Mouse (Mus musculus) left cerebral cortex, postnatal 4 days (tissue): Measurements from ENCODE around the gene Gm20388. TPM values are rescaled to one million over a fixed set of nuclear protein-coding genes. Genes with fewer than 3 reads are reported as not detected.
A peak's percentile ranks its signal among the peaks of the same experiment; 100 is the strongest.
"Not testable (repeated sequence)": the region's sequence is repeated elsewhere in the genome, so short reads cannot be mapped to it uniquely, and the experiment has no call there.

Experiments used
- DNase-seq: peaks from one replicate; pipeline ENCODE4 v3.0.0-alpha.2; 2022
- intact Hi-C: fragments of 180-260 bp; cut with DNase I; formaldehyde crosslinking; loops from one replicate; pipeline ENCODE4 v1.15.1; 2025
- total RNA-seq, 2 experiments: library from RNA; stranded (reverse); gene quantifications; 2 replicates each; pipeline ENCODE4 v1.2.3; 2021

Gene Gm20388
- total RNA-seq, 2 experiments from 2014 or later, result 6.5 to 12.8 TPM

DNA sequence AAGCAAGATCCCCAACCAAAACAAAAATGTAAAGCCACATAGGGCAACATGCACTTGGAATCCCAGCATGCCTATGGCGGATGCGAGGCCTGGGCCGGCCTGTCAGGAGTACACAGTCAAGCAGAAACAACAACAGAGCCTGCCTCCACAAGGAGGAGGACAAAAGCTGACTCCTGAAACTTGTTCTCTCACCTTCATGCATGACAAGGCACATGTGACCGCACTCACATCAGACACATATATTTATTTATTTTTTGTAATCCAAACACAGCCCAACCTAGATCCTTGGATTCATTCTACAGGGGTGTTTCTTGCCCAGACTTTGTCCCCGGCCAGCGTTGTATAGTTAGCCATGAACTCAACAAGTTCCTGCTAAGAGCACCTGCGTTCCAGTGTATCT is 3137.2 kb downstream of the Gm20388 start:
- DNase-seq, result no peak
- intact Hi-C loops, result no loop called here

DNA sequence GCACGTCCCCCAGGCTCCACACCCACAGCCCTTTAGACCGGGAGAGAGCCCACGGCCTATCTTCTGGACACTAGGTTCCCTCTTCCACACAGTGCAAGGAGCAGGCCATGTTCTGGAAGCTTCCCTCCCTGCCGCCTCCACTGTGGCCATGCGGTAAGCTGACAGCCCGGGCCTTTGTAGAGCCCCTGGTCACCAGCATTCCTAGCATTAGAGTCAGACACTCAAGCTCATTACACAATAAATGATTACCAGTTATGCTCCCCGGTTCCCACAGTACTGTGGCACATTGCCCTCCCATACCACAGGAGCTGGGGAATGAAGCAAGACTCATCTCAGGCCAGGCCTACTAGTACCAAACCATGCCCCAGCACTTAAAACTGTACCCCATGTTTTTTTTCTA is 3137.8 kb downstream of the Gm20388 start:
- intact Hi-C loops, result no loop called here
- DNase-seq, result no peak

DNA sequence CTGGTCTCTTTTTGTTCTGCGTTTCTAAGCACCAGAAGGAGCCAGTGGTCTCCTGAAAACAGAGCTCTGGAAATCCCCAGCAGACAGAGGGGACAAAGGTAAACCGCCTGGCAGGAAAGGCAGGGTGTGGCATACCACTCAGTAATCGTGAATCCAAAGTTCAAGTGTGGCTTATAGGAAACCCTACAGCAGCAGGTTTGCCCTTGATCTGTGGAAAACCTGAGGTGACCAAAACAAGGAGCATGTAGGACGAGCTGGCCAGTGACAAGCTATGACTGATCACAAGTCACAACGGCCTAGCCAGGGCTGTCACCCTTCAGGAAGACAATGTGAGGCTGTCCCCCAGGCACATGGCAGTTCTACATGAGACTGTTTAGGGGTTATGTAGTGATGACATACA is 3140.8 kb downstream of the Gm20388 start:
- no peak for DNase-seq
- intact Hi-C loops, result no loop called here

DNA sequence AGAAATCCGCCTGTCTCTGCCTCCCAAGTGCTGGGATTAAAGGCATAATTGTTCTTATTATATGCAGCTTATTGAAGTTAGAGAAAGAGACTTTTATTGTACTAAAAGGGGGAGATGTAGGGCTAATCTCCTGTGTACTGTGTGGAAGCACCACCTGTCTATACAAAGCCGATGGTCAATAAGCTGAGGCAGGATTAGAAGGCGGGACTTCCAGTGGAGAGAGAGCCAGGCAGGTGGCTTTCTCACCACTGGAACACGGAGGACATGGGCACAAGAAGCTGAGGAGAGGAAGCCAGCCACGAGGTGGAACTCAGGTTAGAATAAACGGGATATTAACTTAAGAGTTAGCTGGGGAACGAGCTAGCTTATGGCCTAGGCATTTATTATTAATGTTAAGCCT is 3152.1 kb downstream of the Gm20388 start, which contains the start of gene Spg7:
Spg7 (plus strand) TSS at position 222 of the 400 bp plus-strand sequence.
- intact Hi-C loops, result loop anchor here (5.0 kb wide), 1 partner anchor 155 kb away; no protein-coding TSS in a partner anchor
- no peak for DNase-seq

DNA sequence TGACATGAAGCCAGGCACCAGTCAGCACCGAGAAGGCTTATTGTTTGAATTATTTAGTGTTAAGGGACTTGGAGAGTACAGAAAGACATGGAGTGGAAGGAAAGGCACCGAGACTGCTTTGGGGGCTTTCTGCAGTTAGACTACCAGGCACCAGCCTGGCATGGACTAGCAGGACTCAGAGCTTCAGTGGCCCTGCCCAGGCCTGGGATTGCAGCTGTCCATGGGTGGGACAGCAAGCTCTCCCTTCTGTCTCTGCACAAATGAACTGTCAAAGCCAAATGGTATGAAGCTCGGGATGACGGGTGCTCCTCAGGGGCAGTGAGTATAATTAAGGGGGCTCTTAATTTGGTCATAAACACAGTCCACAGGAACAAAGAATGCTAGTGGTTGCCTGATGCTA is 3153.4 kb downstream of the Gm20388 start:
- DNase-seq, result no peak
- intact Hi-C loops, result loop anchor here (5.0 kb wide), 1 partner anchor 157 kb away; no protein-coding TSS in a partner anchor

DNA sequence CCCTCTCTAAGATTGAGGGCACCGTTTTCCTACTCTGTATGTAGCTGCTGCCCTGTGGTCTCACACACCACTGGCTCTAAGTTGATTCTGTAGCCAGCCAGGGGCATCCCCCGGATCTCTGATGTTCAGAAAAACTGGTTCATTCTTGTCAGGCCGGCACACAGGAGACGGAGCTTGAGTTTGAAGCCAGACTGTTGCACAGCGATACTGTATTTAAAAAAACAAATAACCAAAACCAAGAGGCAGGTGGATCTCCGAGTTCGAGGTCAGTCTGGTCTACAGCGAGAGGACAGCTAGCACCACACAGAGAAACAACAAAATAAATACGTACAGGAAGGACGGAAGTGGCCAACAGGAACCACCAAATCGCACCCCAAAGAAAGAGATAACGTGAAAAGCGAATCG is 3154.2 kb downstream of the Gm20388 start:
- DNase-seq, result no peak
- intact Hi-C loops, result loop anchor here (5.0 kb wide), 1 partner anchor 158 kb away; no protein-coding TSS in a partner anchor

DNA sequence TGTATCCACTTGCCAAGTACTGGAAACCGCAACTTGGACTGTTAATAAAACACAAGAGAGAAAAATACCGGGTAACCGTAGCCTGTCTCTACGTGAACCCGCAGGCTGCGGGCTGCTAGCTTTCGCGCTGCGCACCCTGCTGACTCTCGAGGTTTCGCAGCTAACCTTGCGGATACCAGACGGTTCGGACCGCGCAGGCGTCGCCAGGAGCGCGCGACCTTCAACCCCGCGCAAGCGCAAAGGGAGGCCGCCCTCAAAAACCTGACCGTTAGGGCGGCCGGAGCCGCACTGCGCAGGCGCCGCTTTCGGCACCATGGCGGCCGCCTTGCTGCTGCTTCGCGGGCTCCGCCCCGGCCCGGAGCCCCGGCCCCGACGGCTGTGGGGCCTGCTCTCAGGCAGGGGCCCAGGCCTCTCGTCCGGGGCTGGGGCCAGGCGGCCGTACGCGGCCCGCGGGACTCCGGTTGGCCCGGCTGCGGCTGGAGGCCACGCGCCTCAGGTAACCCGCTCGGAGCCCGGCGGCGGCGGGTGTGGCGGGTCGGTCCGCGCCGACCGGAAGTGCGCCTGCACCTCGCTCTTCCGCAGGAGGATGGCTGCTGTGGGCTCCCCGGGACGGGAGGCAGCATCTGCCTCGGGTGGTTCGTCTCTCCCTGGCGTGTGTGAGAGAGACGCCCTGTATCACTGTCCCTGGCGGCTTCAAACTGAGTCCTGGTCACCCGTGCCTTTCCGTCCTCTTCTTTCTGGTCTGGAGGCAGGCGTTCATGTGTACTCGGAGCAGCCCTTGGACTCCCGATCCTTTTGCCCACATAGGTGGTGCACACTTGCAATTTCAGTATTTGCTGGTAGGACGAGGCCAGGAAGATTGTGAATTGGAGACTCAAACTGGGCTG is 3154.8 kb downstream of the Gm20388 start:
- intact Hi-C loops, result no loop called here
- DNase-seq, result peak; percentile 98

DNA sequence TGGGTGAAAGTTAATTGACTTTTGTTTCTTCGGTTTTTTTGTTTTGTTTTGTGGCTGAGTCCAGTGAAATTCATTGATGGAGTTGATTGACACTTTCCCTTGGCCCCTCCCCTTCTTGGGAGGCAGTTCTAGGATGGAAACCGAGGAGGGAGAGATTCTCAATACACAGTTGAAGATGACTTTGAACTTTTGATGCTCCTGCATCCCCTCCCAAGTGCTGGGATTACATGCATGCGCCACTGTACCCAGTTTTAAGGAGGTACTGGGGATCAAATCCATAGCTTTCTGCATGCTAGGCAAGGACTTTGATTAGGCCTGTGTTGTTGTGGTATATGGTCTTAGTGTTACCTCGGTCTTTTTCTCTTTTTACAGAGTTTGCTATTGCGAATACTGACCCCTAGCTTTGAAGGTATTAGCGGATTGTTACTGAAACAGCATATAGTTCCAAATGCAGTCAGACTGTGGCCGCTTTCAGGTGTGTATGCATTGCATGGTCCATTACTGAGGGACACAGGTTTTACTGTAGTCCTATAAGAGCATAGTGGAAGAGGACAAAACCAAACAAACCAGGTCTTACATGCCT is 3155.6 kb downstream of the Gm20388 start:
- no peak for DNase-seq
- intact Hi-C loops, result no loop called here

DNA sequence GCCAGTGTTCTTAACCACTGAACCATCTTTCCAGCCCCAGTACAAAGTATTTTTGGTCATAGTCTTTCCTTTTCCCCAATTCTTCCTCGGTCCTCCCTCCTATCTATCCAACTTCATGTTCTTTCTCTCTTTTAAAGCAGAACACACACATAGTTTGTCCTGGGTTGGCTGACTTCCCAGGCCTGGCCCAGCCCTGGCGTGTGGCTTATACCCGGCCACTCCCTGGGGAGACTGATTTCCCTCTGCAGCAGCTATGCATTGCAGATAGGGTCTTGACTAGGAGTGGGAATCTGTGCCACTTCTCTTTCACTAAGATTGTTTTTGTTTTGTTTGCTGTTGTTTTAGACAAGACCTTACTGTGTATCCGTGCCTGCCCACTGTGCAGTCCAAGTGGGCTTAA is 3160.5 kb downstream of the Gm20388 start:
- intact Hi-C loops, result no loop called here
- DNase-seq, result peak; percentile 59

DNA sequence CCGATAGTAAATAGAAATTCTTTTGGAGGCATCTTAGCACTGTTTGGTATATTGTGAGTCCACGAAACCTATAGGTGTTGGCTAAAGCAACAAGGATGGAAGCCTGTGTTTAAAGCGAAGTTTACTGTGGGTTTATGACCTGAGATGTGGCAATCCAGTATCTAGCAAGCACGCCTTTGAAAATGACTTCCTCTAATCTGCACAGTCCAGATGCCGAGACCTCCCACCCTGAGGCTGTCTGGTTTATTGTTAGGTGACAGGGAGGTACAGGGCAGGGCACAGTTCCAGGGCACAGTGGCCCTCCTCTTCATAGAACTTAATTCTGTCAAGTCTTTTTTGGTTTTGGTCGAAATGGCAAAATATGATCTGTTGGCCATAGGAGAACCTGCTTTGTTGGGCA is 3166.6 kb downstream of the Gm20388 start:
- intact Hi-C loops, result no loop called here
- no peak for DNase-seq

DNA sequence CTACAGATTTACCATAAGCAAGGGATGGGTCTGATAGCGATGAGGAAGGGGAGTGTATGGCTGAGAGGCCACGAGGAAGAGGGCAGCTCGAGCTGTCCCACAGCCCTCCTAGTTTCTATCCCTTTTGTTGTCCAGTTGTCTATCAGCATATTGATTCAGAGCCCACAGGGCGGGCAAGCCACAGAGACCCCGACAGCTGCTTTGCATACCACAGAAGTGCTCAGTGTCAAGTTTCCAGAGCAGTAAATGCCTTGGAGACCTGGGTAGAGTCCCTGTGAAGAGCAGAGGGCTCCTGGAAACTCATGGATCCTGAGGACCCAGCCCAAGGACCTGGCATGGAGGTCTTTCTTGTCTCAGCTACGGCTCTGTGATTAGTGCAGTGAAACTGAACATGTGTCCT is 3172.4 kb downstream of the Gm20388 start:
- intact Hi-C loops, result no loop called here

DNA sequence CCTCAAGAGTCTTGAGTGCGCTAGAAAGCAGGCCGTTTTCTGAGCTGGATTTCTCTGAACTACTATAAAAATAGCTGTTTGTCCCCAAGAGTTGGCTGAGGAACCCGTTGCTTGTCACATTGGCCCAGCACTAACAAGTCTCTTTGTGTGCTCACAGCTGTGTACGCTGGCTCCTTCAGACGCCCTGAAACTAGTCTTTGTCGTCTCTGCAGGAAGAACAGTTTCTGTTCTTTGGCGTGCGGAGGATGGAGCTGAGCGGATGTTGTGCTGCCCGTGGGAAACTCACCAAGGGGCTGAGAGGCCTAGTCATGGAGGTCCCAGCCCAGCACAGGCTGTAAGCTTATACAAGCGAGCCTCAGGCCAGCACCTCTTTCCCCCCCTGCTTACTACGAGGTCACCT is 3173.0 kb downstream of the Gm20388 start:
- intact Hi-C loops, result no loop called here
- DNase-seq, result no peak

More for the DNA sequence above, 3172.4 kb downstream of the Gm20388 start:
- no peak for DNase-seq

DNA sequence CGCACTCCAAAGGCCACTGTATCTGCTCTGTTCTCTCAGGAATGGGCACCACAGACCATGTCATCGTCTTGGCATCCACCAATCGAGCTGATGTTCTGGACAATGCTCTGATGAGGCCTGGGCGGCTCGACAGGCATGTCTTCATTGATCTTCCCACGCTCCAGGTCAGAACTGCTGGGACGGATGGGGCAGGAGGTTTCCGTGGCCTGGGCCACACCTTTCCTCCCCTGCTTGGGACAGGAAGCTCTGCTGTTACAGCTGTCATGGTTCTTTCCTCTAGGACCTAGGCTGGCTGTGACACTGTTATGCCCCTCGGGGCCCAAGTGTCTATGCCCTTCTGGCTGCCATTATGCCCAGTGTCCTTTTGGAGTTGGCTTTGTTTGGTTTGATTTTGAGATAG is 3176.6 kb downstream of the Gm20388 start:
- intact Hi-C loops, result no loop called here
- DNase-seq, result no peak

DNA sequence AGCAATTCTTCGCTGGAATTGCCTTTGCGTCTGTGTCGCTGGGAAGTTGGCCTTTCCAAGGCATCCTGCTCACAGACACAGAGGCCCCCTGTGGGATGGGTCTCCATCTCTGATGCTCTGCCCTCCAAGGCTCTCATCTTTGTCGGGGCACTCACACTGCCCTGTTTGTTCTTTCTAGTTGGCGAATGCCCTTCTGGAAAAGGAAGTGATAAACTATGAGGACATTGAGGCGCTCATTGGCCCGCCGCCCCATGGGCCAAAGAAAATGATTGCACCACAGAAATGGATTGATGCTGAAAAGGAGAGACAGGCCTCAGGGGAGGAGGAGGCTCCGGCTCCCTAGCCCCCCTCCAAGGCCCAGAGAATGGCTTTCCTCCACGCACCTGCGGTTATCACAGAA is 3186.6 kb downstream of the Gm20388 start:
- intact Hi-C loops, result no loop called here
- DNase-seq, result peak; percentile 25

DNA sequence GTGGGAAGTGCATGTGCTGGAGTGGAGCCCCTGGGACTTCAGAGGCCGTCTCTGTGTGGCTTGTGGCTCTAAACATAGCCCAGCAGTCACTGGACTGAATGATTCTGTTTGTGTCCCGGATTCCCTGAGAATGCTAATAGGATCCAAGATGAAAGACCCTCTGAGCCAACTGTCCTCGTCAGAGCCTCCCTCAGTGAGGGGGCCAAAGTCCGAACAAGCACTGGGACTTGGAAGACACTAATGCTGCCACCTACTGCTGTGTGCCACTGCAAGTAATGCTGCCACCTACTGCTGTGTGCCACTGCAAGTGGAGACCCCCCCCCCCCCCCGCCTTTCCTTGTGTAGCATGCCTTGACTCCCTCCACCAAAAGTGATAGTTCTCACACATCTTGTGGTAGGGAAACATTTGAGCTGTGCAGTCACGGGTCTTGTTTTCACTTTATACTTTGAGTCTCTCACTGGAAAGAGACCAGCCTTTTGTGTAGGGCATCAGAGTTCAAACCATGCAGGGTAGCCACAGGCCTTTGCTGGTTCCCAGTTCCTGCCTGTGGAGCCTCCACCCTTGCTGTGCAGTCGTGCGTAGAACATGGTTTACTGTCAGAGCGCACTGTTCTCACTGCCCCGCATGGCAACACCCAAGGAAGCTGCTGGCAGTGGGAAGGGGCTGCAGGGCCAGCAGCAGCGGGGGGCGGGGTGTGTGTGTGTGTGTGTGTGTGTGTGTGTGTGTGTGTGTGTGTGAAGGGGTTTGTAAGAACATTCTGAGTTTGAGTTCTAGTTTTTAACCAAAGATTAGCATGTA is 3187.3 kb downstream of the Gm20388 start:
- intact Hi-C loops, result no loop called here
- peak; percentile 41 for DNase-seq

DNA sequence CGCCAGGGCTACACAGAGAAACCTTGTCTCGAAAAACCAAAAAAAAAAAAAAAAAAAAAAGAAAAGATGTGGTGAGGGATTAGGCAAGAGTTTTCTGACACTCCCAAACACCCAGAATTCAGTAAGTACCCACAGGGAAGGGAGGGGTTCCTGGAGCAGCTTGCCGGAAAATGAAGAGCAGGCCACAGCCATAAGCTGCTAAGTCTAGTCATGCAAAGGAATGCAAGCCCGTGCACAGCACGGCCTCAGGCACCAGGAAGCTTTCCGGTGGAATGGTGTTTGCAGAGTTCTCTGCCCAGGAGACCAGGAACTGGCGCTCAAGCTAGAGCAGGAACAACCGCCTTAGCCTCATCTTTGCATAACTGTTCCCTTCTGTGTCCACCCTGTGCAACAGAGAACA is 3189.6 kb downstream of the Gm20388 start:
- no peak for DNase-seq
- intact Hi-C loops, result no loop called here

DNA sequence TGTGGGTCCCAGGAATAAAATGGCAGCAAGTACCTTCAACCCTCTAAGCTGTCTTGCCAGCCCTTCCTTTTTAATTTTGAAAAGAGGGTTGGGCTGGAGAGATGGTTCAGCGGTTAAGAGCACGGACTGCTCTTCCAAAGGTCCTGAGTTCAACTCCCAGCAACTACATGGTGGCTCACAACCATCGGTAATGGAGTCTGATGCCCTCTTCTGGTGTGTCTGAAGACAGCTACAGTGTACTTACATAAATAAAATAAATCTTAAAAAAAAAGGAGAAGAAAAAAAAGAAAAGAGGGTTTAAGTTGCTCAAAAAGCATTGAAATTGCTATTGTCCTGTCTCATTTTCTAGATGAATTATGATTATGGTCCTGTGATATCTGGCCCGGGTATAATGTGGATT is 3190.6 kb downstream of the Gm20388 start:
- intact Hi-C loops, result no loop called here
- DNase-seq, result no peak

DNA sequence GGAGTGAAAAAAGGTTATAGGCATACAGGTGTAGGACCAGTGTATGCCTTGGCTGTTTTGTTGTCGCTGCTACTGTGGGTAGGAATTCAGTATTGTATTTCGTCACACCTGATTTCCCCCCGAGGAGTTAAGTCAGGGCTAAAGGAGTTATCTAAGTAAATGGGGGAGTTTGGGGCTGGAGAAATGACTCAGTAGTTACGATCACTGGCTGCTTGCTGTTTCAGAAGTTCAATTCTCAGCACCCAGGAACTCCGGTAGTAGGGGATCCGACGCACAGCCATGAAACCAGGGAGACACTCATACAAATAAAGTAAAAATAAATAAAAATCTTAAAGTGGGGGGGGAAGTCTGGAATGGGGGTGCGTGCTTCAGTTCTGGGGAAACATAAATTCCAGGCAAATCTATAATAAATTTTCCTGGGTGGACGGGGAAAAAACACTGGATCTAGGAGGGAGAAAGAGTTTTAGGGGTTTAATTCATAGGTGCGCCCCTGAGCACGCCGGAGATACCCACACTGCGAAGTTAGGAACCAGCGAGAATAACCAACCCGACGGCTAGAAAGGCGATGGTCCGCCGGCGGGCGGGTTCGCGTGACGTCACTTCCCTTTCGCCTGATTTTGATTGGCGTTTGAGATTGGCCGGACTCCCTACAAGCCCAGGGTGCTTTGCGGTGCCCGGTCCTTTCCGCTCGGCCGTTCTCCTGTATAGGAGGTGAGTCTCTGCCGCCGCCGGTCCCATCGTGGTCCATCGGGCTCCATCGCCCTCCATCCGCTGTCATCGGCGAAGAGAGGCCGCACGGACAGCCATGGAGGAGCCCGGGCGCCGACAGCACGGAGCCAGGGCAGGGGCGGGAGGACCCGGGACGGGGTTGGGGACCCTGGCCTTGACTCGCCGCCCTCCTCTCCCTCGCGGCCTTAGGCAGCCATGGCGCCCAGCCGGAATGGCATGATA is 3191.4 kb downstream of the Gm20388 start, which contains the start of gene Rpl13:
Rpl13 (plus strand) TSS at position 616 of the 951 bp plus-strand sequence.
- DNase-seq, result peak; percentile 98

DNA sequence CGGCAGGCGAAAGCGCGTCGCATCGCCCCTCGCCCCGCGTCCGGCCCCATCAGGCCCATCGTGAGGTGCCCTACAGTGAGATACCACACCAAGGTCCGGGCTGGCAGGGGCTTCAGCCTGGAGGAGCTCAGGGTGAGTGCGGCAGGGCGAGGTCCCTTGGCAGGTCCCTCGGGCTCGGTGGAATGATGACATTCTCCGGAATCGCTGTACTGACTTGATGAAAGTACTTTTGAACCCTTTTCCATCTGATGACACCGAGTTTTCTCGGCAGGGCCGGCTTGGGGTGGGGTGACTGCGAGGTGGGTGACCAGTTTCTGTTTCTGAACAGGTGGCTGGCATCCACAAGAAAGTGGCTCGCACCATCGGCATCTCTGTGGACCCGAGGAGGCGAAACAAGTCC is 3192.2 kb downstream of the Gm20388 start:
- DNase-seq, intact Hi-C loops: not testable (repeated sequence)

More for the DNA sequence above, 3191.4 kb downstream of the Gm20388 start, which contains the start of gene Rpl13:
- intact Hi-C loops, result no loop called here

DNA sequence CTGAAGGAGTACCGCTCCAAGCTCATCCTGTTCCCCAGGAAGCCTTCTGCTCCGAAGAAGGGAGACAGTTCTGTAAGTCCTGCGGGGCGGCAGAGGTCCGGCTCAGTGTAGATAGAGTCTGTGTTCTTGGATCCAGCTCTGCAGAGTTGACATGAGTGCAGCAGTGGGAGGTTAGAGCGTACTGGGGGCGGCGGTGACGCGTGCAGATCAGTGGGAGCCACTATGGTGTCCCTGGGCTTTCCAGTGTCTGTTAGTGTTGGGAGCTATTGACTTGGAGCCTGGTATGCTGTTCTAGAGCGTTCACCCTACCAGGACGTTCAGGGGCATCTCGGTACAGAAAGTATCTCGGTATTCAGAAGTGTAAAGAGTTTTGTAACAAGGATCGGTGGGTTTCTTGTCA is 3192.6 kb downstream of the Gm20388 start:
- DNase-seq, result no peak
- intact Hi-C loops, result no loop called here
